Mouse (Mus musculus) ES-Bruce4 (cell line): ENCODE measurements around the gene Ctrb1.

ENCODE experiments used
- EP300 ChIP-seq: IDR thresholded peaks from 2 replicates; pipeline ENCODE4 v1.6.1; 2011; ENCODE audit warnings: low read depth, low read length; ENCODE audit not compliant: insufficient read depth
- POLR2A ChIP-seq: IDR thresholded peaks from one replicate; pipeline ENCODE4 v1.8.1; 2011; ENCODE audit warnings: low read length; ENCODE audit not compliant: insufficient read depth

DNA sequence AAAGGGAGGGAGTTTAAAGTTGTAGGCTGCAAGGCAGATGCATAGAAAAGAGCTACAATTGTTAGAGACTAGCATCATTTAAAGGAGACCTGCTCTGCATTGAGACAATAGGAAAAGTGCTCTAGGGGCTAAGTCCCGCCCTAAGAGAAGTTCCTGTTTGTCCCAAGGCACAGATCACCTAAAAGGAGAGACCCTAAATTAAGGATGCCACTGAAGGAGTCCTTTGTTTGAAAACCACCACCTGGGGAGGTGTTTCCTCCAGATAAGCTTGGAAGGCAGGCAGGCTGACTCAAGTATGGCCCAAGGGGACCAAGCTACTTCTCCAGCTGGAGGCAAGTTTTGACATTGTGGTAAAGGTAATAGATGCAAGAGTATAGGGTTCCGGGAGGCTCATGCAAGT, 42.0 kb downstream of the Ctrb1 start:
- peak; percentile 98 for TF ChIP-seq EP300
- TF ChIP-seq POLR2A: no peak
